Mouse (Mus musculus) CD8-positive naive resting alpha-beta T cell, adult 2 months (primary cell): Measurements from ENCODE around the gene Gramd4.
A peak's percentile ranks its signal among the peaks of the same experiment; 100 is the strongest.

Experiments used
- DNase-seq, 2 experiments: peaks; one replicate each; pipeline ENCODE4 v3.0.0; 2022; ENCODE audit warnings: low read depth in 2 of 2, low spot score in 2 of 2

The Gramd4 gene

GRCm38 (mm10) chr15:86069011-86069791 lies 11.7 kb downstream of the Gramd4 start:
- DNase-seq: no peak

GRCm38 (mm10) chr15:86070368-86070767 lies 12.9 kb downstream of the Gramd4 start:
- no peak for DNase-seq

- no peak for DNase-seq
Observed at GRCm38 (mm10) chr15:86071166-86071565, 13.7 kb downstream of the Gramd4 start.

- DNase-seq: no peak
Observed at GRCm38 (mm10) chr15:86074171-86074937, 16.9 kb downstream of the Gramd4 start.

GRCm38 (mm10) chr15:86075305-86076047 lies 18.0 kb downstream of the Gramd4 start:
- DNase-seq: no peak

- DNase-seq: no peak
Observed at GRCm38 (mm10) chr15:86076048-86076315, 18.5 kb downstream of the Gramd4 start.

- DNase-seq: no peak
Observed at GRCm38 (mm10) chr15:86076378-86076777, 18.9 kb downstream of the Gramd4 start.

GRCm38 (mm10) chr15:86077934-86078333 lies 20.4 kb downstream of the Gramd4 start:
- no peak for DNase-seq

- DNase-seq: no peak
Observed at GRCm38 (mm10) chr15:86078481-86079216, 21.2 kb downstream of the Gramd4 start.

- DNase-seq: no peak
Observed at GRCm38 (mm10) chr15:86079467-86079866, 22.0 kb downstream of the Gramd4 start.

GRCm38 (mm10) chr15:86079876-86080275 lies 22.4 kb downstream of the Gramd4 start:
- DNase-seq: no peak

GRCm38 (mm10) chr15:86080408-86080807 lies 22.9 kb downstream of the Gramd4 start:
- no peak for DNase-seq

GRCm38 (mm10) chr15:86081654-86082053 lies 24.2 kb downstream of the Gramd4 start:
- DNase-seq: no peak

GRCm38 (mm10) chr15:86082551-86082961 lies 25.1 kb downstream of the Gramd4 start:
- DNase-seq: no peak

- no peak for DNase-seq
Observed at GRCm38 (mm10) chr15:86083261-86083741, 25.8 kb downstream of the Gramd4 start.

GRCm38 (mm10) chr15:86085301-86086225 lies 28.1 kb downstream of the Gramd4 start:
- DNase-seq: peak in 1 of 2 experiments; percentile 59

GRCm38 (mm10) chr15:86086291-86086706 lies 28.8 kb downstream of the Gramd4 start:
- DNase-seq: no peak

- no peak for DNase-seq
Observed at GRCm38 (mm10) chr15:86087591-86088149, 30.2 kb downstream of the Gramd4 start.

- no peak for DNase-seq
Observed at GRCm38 (mm10) chr15:86088266-86088790, 30.8 kb downstream of the Gramd4 start.
